Mouse (Mus musculus) embryonic facial prominence, embryonic 14.5 days (tissue): ENCODE data around the gene Pdlim1. TPM values are rescaled to one million over a fixed set of nuclear protein-coding genes. Genes with fewer than 3 reads are reported as not detected.
A peak's percentile ranks its signal among the peaks of the same experiment; 100 is the strongest.

ENCODE experiments used
- ATAC-seq: fragments of 200-750 bp; cut with Nextera tagmentation; 2 replicates; pipeline ENCODE4 v1.8.0; 2017; ENCODE audit warnings: low read depth, moderate number of reproducible peaks, moderate TSS enrichment
- DNase-seq: peaks from one replicate; pipeline ENCODE4 v3.0.0-alpha.2; 2015; ENCODE audit warnings: low spot score
- H3K27ac ChIP-seq: fragments of 300-500 bp; sonication (generic); replicated peaks from 2 replicates; pipeline ENCODE4 v1.5.1; 2014; ENCODE audit warnings: low read depth, mild to moderate bottlenecking, low read length, moderate library complexity
- H3K27me3 ChIP-seq: fragments of 300-500 bp; sonication (generic); replicated peaks from 2 replicates; pipeline ENCODE4 v1.6.1; 2014; ENCODE audit warnings: low read length; ENCODE audit not compliant: control insufficient read depth, insufficient read depth
- H3K36me3 ChIP-seq: fragments of 300-500 bp; sonication (generic); 2 replicates; pipeline ENCODE4 v1.6.1; 2014; ENCODE audit warnings: low read length, mixed read lengths; ENCODE audit not compliant: control insufficient read depth, insufficient read depth
- H3K4me1 ChIP-seq: fragments of 300-500 bp; sonication (generic); 2 replicates; pipeline ENCODE4 v1.6.1; 2014; ENCODE audit warnings: antibody characterized with exemption, low read length; ENCODE audit not compliant: control insufficient read depth, insufficient read depth
- H3K4me2 ChIP-seq: fragments of 300-500 bp; sonication (generic); 2 replicates; pipeline ENCODE4 v1.6.1; 2014; ENCODE audit warnings: low read depth, mild to moderate bottlenecking, low read length, moderate library complexity, mixed read lengths
- H3K4me3 ChIP-seq: fragments of 300-500 bp; sonication (generic); 2 replicates; pipeline ENCODE4 v1.5.1; 2014; ENCODE audit warnings: low read depth, mild to moderate bottlenecking, low read length
- H3K9ac ChIP-seq: fragments of 300-500 bp; sonication (generic); 2 replicates; pipeline ENCODE4 v1.6.1; 2014; ENCODE audit warnings: low read depth, mild to moderate bottlenecking, low read length, moderate library complexity, mixed read lengths
- H3K9me3 ChIP-seq: fragments of 300-500 bp; sonication (generic); 2 replicates; pipeline ENCODE4 v1.6.1; 2016; ENCODE audit warnings: low read length; ENCODE audit not compliant: control insufficient read depth
- WGBS: fragments of 180-500 bp; shearing (Covaris S2); extraction: QIAGEN DNeasy Blood & Tissue Kit; methylation state at CpG from one replicate; pipeline ENCODE4 v1.1.7; 2014; 5-methylcytosine and 5-hydroxymethylcytosine counted together
- polyA plus RNA-seq: library from polyadenylated mRNA; unstranded; fragments of >200 nt; fragmentation: Nextera tagmentation; extraction: Ambion mirVana; gene quantifications from 2 replicates; pipeline ENCODE4 v1.2.1, GENCODE M21; 2014

Pdlim1 gene
- polyA plus RNA-seq, 1 experiment from 2014 or later = 150 TPM

DNA sequence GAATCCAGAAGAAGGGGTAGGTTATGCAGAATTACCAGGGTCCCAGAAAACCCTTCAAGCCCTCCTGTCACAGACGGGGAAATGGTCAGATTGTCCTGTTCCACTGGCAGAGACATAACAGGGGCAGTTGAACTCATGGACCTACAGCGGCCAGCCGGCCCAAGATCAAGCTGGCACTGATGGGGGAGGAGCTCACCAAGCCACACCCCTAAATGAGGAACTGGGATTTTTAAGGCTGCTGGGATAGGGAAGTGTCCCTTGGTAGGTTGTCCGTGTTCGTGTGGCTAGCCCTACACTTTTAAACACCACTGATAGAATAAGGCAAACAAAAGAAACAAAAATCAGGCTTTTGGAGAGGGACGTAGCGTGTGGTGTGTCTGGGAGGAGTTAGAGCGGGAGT is 5.9 kb upstream of the Pdlim1 start:
- H3K4me1 ChIP-seq = no peaks in the 10 kb centered on the region
- 92% methylated on average over 8 of the region's 8 CpGs for WGBS
- H3K27ac ChIP-seq = no peak overlapping the region
- H3K9ac ChIP-seq = no peak overlapping the region
- ATAC-seq (no peak), DNase-seq (no peak)
- H3K36me3 ChIP-seq = no peaks in the 10 kb centered on the region
- H3K9me3 ChIP-seq = peaks cover 8% of the 10 kb centered on the region; the same call in 1 of the 2 replicates
- no peak overlapping the region for H3K4me2 ChIP-seq
- no peak overlapping the region for H3K4me3 ChIP-seq
- no peaks in the 10 kb centered on the region for H3K27me3 ChIP-seq

DNA sequence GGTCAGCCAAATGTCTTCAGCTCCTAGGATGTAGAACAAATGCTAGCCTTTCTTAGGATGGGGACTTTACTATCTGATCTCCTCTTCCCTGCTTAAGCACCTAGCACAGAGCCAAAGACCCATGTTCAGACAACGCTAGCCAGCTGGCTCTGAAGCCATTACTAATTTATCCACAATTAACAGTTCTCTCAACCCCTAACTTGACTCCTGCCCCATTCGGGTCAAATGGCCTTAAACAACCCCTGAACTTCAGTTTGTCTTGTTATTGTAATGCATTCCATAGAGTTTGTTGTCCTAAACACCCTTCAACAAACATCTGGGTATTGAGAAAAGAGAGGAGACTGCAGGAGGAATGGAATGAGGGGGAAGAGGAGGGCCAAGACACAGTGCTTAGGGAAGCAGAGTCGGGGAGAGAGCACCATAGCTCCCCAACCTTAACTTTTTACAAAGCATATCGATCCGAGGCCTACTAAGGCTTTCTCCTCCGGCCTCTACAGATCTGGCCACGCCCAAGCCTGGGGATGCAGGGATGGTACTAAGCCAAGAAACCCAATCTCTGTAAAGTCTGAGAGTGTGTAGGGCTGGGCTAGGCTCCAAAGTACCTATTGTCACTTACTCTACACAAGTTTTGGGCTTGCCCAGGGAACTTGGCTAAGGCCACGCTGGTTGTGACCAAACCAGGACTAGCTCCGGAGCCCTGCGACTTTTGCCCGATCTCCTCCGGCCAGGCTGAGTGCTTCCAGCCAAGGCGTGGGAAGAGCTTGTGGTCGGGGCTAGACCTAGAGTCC is 4.0 kb upstream of the Pdlim1 start:
- peaks cover 16% of the 10 kb centered on the region; the same call in 1 of the 2 replicates for H3K27me3 ChIP-seq

DNA sequence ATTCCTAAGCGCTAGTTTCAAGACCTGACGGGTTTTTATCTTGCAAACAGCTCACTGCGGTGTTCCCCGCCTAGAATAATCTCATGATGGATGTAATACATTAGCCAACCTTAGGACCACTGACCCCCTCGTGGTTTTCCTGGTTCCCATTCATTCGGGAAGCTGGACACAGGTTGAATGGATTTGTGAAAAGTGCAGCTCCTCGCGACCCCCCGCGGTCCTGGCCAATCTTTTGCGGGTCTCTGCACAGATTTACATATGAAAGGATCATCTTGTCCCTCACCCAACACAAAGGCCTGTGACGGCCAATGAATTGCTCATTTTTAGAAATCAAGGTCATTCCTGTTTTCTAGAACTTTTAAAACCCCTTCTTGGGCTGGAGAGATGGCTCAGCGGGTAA is 1.0 kb upstream of the Pdlim1 start:
- DNase-seq (no peak), ATAC-seq (no peak)

More for the DNA sequence above, 4.0 kb upstream of the Pdlim1 start:
- H3K9me3 ChIP-seq = no peaks in the 10 kb centered on the region
- peaks cover under 1% of the 10 kb centered on the region; the same call in 1 of the 2 replicates for H3K4me1 ChIP-seq
- 80% methylated on average over 14 of the region's 14 CpGs for WGBS
- no peak overlapping the region for H3K9ac ChIP-seq
- H3K4me3 ChIP-seq = no peak overlapping the region
- no peak for ATAC-seq
- H3K27ac ChIP-seq = no peak overlapping the region
- DNase-seq = no peak
- no peaks in the 10 kb centered on the region for H3K36me3 ChIP-seq
- no peak overlapping the region for H3K4me2 ChIP-seq

DNA sequence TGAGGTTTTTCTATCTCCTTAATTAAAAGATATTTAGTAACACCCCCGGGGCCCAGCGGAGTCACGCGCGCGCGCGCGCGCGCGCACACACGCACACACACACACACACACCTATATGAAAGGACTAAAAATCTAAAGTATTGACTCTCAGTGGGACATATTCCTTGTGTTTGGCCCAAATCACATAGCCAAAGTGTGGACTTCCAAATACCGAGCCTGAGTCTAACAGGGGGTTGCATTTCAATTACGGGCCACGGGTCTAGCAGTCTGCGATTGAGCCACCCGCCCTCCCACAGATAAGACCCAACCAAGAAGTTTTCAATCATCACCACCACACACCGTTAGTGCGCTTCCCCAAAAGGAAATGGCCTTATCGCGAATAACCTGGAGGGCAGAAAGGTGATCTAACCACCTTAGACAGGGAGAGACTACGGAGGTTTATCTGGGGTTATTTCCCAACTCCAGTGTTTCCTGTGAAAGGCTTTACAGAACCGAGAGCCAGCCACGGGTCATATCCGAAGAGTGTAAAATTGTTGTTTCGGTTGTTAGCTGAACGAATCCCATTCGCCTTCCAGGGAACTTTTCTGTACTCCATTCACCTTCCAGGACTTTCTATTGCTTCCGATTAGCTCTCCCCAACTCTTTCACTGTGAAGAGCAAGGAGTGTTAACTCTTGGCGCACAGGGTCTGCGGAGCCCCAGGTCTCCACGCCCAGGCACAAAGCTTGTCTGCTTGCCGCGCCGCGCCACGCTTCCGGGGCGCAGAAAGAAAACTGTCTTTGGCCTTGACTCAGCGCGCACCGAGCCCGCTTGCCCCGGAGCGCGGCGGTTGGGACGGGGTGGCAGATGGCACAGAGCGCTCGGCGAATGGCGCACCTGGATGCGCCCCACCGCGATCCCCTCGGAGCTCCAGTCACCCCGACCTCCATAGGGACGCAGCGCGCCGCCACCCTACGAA is 1.0 kb downstream of the Pdlim1 start:
- Histone ChIP-seq H3K4me3 (peak overlapping the region; percentile 70), H3K27ac (no peak overlapping the region), H3K36me3 (no peaks in the 10 kb centered on the region), H3K4me1 (peaks cover 5% of the 10 kb centered on the region), H3K27me3 (peaks cover 31% of the 10 kb centered on the region), H3K9me3 (no peaks in the 10 kb centered on the region), H3K9ac (peak overlapping the region; percentile 74), H3K4me2 (peak overlapping the region; percentile 97)
- peak; percentile 51 for ATAC-seq
- 11% methylated on average over 47 of the region's 63 CpGs for WGBS
- no peak for DNase-seq

More for the DNA sequence above, 1.0 kb upstream of the Pdlim1 start:
- Histone ChIP-seq H3K27ac (no peak overlapping the region), H3K36me3 (no peaks in the 10 kb centered on the region), H3K4me1 (peaks cover 5% of the 10 kb centered on the region), H3K4me2 (no peak overlapping the region), H3K4me3 (no peak overlapping the region), H3K9ac (no peak overlapping the region), H3K9me3 (no peaks in the 10 kb centered on the region), H3K27me3 (peaks cover 31% of the 10 kb centered on the region)
- 49% methylated on average over 13 of the region's 13 CpGs for WGBS

DNA sequence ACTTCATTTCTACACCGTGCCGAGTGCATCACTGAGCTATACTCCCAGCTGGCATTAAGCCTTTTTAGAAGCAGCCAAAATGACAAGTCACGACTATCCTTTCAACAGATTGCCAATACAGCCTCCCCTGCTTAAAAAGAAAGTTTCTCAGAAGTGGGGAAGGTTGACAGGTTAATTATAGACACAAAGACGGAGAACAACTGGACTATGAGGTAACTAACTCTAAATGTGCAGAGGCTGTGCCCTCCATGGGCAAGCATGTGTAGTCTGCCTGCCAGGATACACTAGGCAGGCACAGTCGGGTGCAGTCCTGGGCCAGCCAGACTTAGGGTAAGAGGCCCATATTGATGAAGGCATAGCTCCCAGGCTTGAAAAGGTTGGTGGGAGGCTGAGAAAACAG is 2.1 kb downstream of the Pdlim1 start:
- Histone ChIP-seq H3K27me3 (peaks cover 31% of the 10 kb centered on the region), H3K9ac (no peak overlapping the region), H3K36me3 (no peaks in the 10 kb centered on the region), H3K9me3 (no peaks in the 10 kb centered on the region), H3K4me2 (peak overlapping the region; percentile 97), H3K4me1 (peaks cover 5% of the 10 kb centered on the region), H3K4me3 (peak overlapping the region; percentile 70; the same call in 1 of the 2 replicates), H3K27ac (no peak overlapping the region)
- no peak for ATAC-seq
- DNase-seq = no peak
- WGBS = 63% methylated on average over 5 of the region's 5 CpGs

DNA sequence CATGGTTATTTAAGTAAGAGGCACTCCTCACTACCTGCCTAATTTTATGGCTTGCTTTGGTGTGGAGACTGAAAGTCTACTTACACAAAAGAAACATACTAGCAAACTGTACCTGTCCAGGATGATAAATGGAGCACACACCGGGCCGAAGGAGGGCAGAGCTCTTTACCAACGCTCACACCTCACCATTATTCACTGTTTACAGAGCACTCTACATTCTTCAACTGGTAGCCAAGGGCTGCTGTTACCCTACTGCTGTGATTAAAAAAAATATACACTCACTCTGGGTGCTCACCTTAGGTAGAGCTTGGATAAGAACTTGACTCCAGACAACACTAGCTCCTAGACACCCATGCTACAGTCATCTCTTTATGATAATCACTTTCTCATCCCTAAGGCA is 3.1 kb downstream of the Pdlim1 start:
- Histone ChIP-seq H3K4me3 (no peak overlapping the region), H3K27me3 (peaks cover 31% of the 10 kb centered on the region), H3K4me2 (no peak overlapping the region; the same call in 1 of the 2 replicates), H3K9me3 (no peaks in the 10 kb centered on the region), H3K4me1 (peaks cover 5% of the 10 kb centered on the region), H3K36me3 (no peaks in the 10 kb centered on the region), H3K27ac (no peak overlapping the region), H3K9ac (no peak overlapping the region)
- WGBS = 80% methylated on average over 3 of the region's 3 CpGs
- no peak for DNase-seq
- ATAC-seq = no peak

DNA sequence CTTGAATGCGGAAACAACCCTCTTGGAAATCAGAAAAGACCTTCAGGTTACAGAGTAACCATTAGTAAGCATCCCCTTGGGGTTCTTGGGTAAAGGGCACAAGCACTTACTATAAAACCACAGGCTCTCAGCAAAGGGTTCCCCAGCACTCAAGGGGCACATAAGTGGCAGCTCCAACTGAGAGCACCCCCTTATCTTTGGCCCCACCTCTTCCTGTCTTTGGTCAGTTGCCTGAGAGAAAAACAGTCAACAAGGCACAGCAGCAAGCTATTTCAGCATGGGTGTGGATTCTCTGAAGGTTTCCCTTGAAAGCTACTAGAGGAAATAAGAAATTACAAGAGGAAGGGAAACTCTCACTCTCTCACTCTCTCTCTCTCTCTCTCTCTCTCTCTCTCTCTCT is 4.3 kb downstream of the Pdlim1 start:
- DNase-seq (no peak), ATAC-seq (no peak)
- no peak overlapping the region for H3K4me2 ChIP-seq
- no peak overlapping the region for H3K9ac ChIP-seq
- 78% methylated on average over 1 of the region's 1 CpGs for WGBS
- no peak overlapping the region for H3K27ac ChIP-seq
- H3K27me3 ChIP-seq = peaks cover 31% of the 10 kb centered on the region
- no peaks in the 10 kb centered on the region for H3K9me3 ChIP-seq
- H3K36me3 ChIP-seq = no peaks in the 10 kb centered on the region
- H3K4me1 ChIP-seq = peaks cover 5% of the 10 kb centered on the region
- no peak overlapping the region for H3K4me3 ChIP-seq

DNA sequence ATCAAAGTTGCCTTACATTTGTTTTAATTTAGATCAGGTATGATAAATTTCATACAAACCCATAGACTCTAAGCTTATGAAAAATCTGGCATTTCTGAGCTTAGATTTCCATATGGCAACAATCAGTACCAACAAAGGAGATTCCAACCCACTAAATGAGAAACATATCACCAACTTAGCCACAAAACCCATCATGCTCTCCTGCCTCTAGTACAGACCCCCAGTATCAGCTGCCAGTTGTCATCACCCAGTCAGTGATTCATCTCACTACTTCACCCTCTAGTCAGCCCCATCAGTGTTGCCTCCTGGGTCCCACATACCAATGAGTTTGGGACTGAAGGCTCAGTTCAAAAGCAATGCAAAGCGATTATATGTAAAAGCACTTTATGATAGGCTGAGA is 12.2 kb downstream of the Pdlim1 start:
- no peak overlapping the region for H3K4me3 ChIP-seq
- DNase-seq (peak; percentile 28), ATAC-seq (no peak)
- no peak overlapping the region for H3K4me2 ChIP-seq
- WGBS = 72% methylated on average over 1 of the region's 1 CpGs
- no peaks in the 10 kb centered on the region for H3K27me3 ChIP-seq
- H3K27ac ChIP-seq = no peak overlapping the region
- H3K4me1 ChIP-seq = peaks cover 20% of the 10 kb centered on the region
- H3K9ac ChIP-seq = no peak overlapping the region
- H3K36me3 ChIP-seq = no peaks in the 10 kb centered on the region
- no peaks in the 10 kb centered on the region for H3K9me3 ChIP-seq
